Mouse (Mus musculus) stomach, embryonic 14.5 days (tissue): Measurements from ENCODE around the gene Cd96. TPM values are rescaled to one million over a fixed set of nuclear protein-coding genes. Genes with fewer than 3 reads are reported as not detected.

Experiments
- ATAC-seq: fragments of 200-750 bp; cut with Nextera tagmentation; 2 replicates; pipeline ENCODE4 v1.8.0; 2017; ENCODE audit warnings: low read depth, moderate TSS enrichment; ENCODE audit not compliant: insufficient number of reproducible peaks, insufficient read depth, low FRiP score
- H3K27ac ChIP-seq: fragments of 300-500 bp; sonication (generic); 2 replicates; pipeline ENCODE4 v1.5.1; 2014; ENCODE audit warnings: mild to moderate bottlenecking, low read length, moderate library complexity, mixed read lengths
- H3K27me3 ChIP-seq: fragments of 300-500 bp; sonication (generic); 2 replicates; pipeline ENCODE4 v1.6.1; 2014; ENCODE audit warnings: low read length, control low read depth, mixed read lengths; ENCODE audit not compliant: control insufficient read depth, insufficient read depth
- H3K36me3 ChIP-seq: fragments of 300-500 bp; sonication (generic); 2 replicates; pipeline ENCODE4 v1.6.1; 2014; ENCODE audit warnings: mild to moderate bottlenecking, control low read depth, low read length, moderate library complexity, mixed read lengths; ENCODE audit not compliant: control insufficient read depth, insufficient read depth
- H3K4me1 ChIP-seq: fragments of 300-500 bp; sonication (generic); 2 replicates; pipeline ENCODE4 v1.6.1; 2014; ENCODE audit warnings: low read length, control low read depth, mixed read lengths; ENCODE audit not compliant: control insufficient read depth, insufficient read depth
- H3K4me2 ChIP-seq: fragments of 300-500 bp; sonication (generic); replicated peaks from 2 replicates; pipeline ENCODE4 v1.6.1; 2014; ENCODE audit warnings: low read depth, low read length, control low read depth
- H3K4me3 ChIP-seq: fragments of 300-500 bp; sonication (generic); 2 replicates; pipeline ENCODE4 v1.5.1; 2014; ENCODE audit warnings: low read depth, low read length, control low read depth
- H3K9ac ChIP-seq: fragments of 300-500 bp; sonication (generic); replicated peaks from 2 replicates; pipeline ENCODE4 v1.6.1; 2014; ENCODE audit warnings: low read depth, mild to moderate bottlenecking, control low read depth, low read length, moderate library complexity, mixed read lengths
- H3K9me3 ChIP-seq: fragments of 300-500 bp; sonication (generic); 2 replicates; pipeline ENCODE4 v1.6.1; 2016; ENCODE audit warnings: low read depth, low read length, control low read depth; ENCODE audit not compliant: control insufficient read depth
- WGBS: fragments of 180-500 bp; shearing (Covaris S2); extraction: QIAGEN DNeasy Blood & Tissue Kit; methylation state at CpG from one replicate; pipeline ENCODE4 v1.1.7; 2014; 5-methylcytosine and 5-hydroxymethylcytosine counted together
- polyA plus RNA-seq: library from polyadenylated mRNA; unstranded; fragments of >200 nt; fragmentation: Nextera tagmentation; extraction: Ambion mirVana; gene quantifications from 2 replicates; pipeline ENCODE4 v1.2.1, GENCODE M21; 2014

Gene Cd96
- polyA plus RNA-seq, 1 experiment from 2014 or later, result 0.19 TPM

- no peak overlapping the region for H3K27ac ChIP-seq
- H3K4me2 ChIP-seq, result peak overlapping the region; percentile 79
- H3K27me3 ChIP-seq, result no peaks in the 10 kb centered on the region
- ATAC-seq, result peak; percentile 2; the same call in 1 of the 2 replicates
- H3K36me3 ChIP-seq, result no peaks in the 10 kb centered on the region
- no peaks in the 10 kb centered on the region for H3K4me1 ChIP-seq
- under 1% methylated on average over 13 of the region's 13 CpGs for WGBS
- H3K9ac ChIP-seq, result peak overlapping the region; percentile 15
- peak overlapping the region; percentile 49 for H3K4me3 ChIP-seq
- H3K9me3 ChIP-seq, result no peaks in the 10 kb centered on the region
Observed at GRCm38 (mm10) chr16:46009717-46010116, 110.3 kb downstream of the Cd96 start.

DNA sequence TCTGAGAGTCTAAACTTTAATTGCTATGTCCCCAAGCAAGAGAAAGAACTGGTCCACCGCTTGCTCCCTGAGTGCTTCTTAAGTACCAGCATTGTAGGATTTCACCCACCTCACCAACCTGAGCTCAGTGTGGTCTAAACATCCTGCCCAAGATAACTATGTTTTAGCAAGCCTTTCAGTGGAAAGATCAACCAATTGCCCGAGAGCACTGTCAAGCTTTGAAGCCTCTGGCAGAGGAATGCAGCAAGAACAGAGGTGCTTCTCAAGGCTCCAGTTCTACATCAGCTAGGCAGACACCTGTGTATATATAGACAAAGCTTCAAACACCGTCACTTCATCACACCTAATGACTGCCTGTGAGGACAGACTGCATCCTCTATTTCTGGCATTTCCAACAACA, 111.3 kb downstream of the Cd96 start:
- Histone ChIP-seq H3K9me3 (no peaks in the 10 kb centered on the region), H3K9ac (no peak overlapping the region), H3K4me2 (peak overlapping the region; percentile 79; the same call in 1 of the 2 replicates), H3K4me3 (no peak overlapping the region), H3K36me3 (no peaks in the 10 kb centered on the region), H3K4me1 (no peaks in the 10 kb centered on the region), H3K27ac (no peak overlapping the region), H3K27me3 (no peaks in the 10 kb centered on the region)
- ATAC-seq, result no peak
- WGBS, result 50% methylated on average over 3 of the region's 3 CpGs

- Histone ChIP-seq H3K4me3 (no peak overlapping the region), H3K9ac (no peak overlapping the region), H3K27ac (no peak overlapping the region), H3K27me3 (no peaks in the 10 kb centered on the region), H3K9me3 (no peaks in the 10 kb centered on the region), H3K36me3 (no peaks in the 10 kb centered on the region), H3K4me2 (no peak overlapping the region), H3K4me1 (no peaks in the 10 kb centered on the region)
- 81% methylated on average over 5 of the region's 5 CpGs for WGBS
- no peak for ATAC-seq
Observed at GRCm38 (mm10) chr16:46008036-46008605, 111.9 kb downstream of the Cd96 start.

GRCm38 (mm10) chr16:46006261-46006660, 113.8 kb downstream of the Cd96 start:
- ATAC-seq, result no peak
- H3K36me3 ChIP-seq, result no peaks in the 10 kb centered on the region
- H3K27ac ChIP-seq, result no peak overlapping the region
- H3K4me3 ChIP-seq, result no peak overlapping the region
- WGBS, result 75% methylated on average over 10 of the region's 10 CpGs
- H3K27me3 ChIP-seq, result no peaks in the 10 kb centered on the region
- H3K9ac ChIP-seq, result no peak overlapping the region
- no peaks in the 10 kb centered on the region for H3K4me1 ChIP-seq
- H3K4me2 ChIP-seq, result no peak overlapping the region
- no peaks in the 10 kb centered on the region for H3K9me3 ChIP-seq

- 80% methylated on average over 10 of the region's 10 CpGs for WGBS
Observed at GRCm38 (mm10) chr16:46001550-46002166, 118.4 kb downstream of the Cd96 start.

GRCm38 (mm10) chr16:46000976-46001375, 119.1 kb downstream of the Cd96 start:
- no peaks in the 10 kb centered on the region for H3K27me3 ChIP-seq
- WGBS, result 84% methylated on average over 3 of the region's 3 CpGs
- no peak for ATAC-seq
- no peak overlapping the region for H3K9ac ChIP-seq
- no peak overlapping the region for H3K4me3 ChIP-seq
- no peaks in the 10 kb centered on the region for H3K9me3 ChIP-seq
- H3K4me2 ChIP-seq, result no peak overlapping the region
- H3K36me3 ChIP-seq, result no peaks in the 10 kb centered on the region
- H3K4me1 ChIP-seq, result no peaks in the 10 kb centered on the region
- H3K27ac ChIP-seq, result no peak overlapping the region

More at GRCm38 (mm10) chr16:46001550-46002166, 118.4 kb downstream of the Cd96 start:
- Histone ChIP-seq H3K4me3 (no peak overlapping the region), H3K9me3 (no peaks in the 10 kb centered on the region), H3K4me2 (no peak overlapping the region), H3K27me3 (no peaks in the 10 kb centered on the region), H3K27ac (no peak overlapping the region), H3K4me1 (no peaks in the 10 kb centered on the region), H3K36me3 (no peaks in the 10 kb centered on the region), H3K9ac (no peak overlapping the region)
- ATAC-seq, result no peak

DNA sequence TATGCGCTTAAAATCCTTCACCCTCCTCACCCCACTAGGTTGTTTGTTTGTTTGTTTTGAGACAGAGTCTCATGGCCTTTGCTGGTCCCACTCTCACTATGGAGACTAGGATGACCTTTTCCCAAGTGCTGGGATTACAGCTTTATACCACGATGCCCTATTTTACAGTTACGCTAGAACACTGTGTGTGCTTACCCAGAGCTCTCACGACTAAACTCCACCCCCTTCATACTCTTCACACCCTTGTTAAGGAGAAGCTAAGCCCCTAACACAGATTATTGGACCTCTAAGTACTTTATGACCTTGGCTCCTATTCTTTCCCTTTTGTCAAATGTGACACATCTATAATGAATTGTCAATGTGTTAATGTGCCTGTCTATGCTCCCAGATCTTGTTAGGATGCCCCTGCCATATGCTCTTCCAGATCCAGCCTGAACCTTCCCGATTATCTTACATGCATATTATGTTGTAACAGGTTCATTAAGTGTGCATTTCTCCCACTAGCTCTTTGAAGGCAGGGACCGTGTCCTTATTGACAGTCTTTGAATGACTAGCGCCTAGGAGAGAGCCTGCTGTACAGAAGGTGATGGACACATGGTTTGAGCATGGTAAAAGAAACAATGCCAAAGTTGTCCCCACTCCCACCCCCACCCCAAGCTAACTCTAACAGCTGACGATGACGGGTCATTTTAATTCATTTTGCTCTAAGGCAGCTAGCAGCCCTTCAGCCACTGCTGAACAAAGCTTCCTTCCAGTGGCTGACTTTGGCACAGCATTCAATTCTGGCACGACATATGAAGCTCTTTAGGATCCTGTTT, 120.5 kb downstream of the Cd96 start:
- Histone ChIP-seq H3K27me3 (no peaks in the 10 kb centered on the region), H3K36me3 (no peaks in the 10 kb centered on the region), H3K4me2 (no peak overlapping the region), H3K4me3 (no peak overlapping the region), H3K27ac (no peak overlapping the region), H3K9ac (no peak overlapping the region), H3K9me3 (no peaks in the 10 kb centered on the region), H3K4me1 (no peaks in the 10 kb centered on the region)
- ATAC-seq, result no peak
- 76% methylated on average over 10 of the region's 10 CpGs for WGBS

DNA sequence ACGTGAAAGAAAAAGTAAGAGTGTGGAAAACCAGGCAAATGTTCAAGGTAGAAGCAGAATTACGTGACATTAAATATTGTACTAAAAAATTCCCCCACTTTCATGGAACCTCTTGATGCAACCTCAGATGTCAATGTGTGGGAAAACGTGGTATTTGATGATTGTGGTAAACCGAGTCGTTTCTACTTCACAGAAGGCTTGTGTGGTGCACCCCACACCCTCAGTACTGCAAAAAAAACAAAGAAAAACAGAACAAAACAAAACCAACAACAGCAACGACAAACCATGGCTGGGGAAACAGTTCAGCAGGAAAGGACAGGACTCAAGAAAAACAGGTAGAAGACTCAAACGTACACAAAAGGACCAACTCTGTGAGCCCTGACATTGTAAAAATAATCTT, 121.8 kb downstream of the Cd96 start:
- Histone ChIP-seq H3K4me1 (no peaks in the 10 kb centered on the region), H3K4me2 (no peak overlapping the region), H3K4me3 (no peak overlapping the region), H3K9ac (no peak overlapping the region), H3K9me3 (no peaks in the 10 kb centered on the region), H3K27ac (no peak overlapping the region), H3K27me3 (no peaks in the 10 kb centered on the region), H3K36me3 (no peaks in the 10 kb centered on the region)
- no peak for ATAC-seq
- WGBS, result 76% methylated on average over 7 of the region's 7 CpGs
